Mouse (Mus musculus) thymus, postnatal 36 days (tissue): ENCODE measurements around the gene N4bp2.
"Not testable (repeated sequence)": the region's sequence is repeated elsewhere in the genome, so short reads cannot be mapped to it uniquely, and the experiment has no call there.

ENCODE experiments used
- DNase-seq, 2 experiments: peaks; one replicate each; pipeline ENCODE4 v3.0.0; 2022; ENCODE audit warnings: mixed read lengths in 2 of 2

The N4bp2 gene

DNA sequence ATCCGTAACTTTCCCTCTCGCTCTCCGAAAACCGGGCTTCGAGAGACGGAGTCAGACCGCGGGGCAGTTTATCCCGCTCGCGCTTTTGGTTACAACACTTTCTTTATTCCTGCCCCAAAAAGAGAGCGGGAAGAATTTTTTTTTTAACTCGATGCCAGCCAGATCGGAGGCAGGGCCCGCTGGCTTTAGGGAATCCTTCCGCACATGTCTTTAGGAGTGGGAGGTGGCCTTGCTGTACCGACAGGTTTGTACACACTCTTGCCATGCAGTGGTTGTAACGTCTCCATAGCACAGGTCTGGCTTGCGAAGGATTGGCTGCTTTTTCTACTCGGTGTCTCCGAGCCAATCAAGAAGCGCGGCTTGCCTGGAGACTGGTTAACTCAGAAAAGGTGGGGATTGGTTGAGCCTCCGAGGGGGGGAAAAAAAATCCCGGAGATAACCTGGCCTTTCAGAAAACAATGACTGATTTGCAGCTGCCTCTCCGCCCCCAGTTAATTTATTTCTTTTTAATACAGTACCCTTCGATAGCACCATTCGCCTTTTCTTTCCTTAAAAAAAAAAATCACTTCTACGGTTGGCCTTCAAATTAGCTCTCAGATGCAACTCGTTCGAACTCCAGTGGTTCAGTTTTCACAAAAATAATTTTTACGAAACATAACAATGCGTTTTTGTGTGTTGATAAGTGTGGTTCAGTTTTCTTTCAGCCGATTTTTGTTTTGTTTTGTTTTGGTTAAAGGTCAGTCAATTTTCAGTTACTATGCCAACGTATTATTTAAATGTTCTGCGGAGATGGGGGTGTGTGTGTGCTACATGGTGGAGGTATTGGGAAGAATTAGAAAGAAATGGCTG is 1.7 kb downstream of the N4bp2 start:
- peak; percentile 83 to 91 for DNase-seq

DNA sequence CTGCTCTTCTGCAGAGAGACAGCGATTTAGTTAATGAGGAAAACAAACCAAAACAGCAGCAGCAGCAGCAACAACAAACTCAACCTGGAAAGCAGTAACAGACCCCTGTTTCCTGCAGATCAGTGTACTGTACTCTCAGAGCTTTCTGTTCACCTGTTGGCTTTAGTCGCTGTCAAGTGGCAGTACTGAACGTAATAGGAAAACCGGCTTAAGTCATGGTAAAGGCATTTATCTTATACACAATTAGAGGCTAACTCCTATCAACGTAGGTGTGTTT is 2.3 kb downstream of the N4bp2 start:
- no peak for DNase-seq

DNA sequence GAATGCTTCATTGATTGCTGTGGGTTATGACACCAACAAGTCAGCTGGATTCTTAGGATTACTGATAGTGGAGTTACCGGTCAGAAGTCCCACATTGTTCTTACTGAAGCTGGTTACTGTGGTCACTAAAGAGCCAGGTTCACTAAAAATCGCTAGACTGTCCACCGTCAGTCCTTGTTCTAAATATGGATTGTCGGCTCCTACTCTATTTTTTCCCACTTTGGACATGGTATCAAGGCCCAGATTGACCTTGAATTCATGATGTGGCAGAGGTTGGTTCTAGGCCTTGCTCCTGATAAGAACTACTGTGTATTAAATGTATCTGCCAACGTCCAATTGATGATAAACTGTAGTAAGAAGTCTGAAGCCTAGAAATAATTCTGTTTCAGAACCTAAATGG is 4.7 kb downstream of the N4bp2 start:
- no peak for DNase-seq

DNA sequence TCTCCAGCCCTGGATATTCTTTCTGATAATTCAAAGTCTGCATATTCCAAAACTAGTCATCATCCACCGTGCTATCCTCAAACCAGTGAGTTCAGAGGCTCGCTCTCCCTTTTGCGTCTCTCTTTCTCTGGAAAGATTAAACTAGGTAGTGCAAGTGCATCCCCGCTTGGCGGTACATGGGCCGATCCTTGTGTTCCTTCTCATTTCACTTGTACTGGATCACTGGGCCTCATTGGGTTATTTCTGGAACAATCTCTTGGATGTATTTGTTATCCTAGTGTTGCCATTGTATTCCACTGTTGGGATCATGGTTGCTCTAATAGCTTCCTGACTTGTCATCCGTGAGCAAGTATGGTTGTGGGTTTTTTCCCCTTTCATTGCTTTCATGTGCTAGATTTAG is 6.7 kb downstream of the N4bp2 start:
- DNase-seq, result no peak

DNA sequence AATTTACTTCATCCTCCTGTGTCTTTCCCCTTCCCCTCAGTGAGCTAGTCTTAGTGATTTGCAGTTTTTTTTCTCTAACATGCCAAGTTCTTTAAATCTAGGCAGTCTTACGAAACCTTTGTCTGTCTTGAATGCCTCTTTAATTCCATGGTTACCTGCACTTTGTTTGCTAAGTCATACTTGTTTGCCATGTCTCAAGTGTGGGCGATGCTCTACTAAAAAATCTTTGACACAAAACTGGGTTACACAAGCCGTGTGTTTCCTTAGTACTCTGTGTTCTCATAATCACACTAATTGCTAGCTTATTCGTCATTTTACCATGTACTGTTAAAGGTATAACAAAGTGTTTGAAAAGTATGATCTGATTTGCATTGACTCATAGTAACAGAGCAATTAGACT is 7.2 kb downstream of the N4bp2 start:
- no peak for DNase-seq

DNA sequence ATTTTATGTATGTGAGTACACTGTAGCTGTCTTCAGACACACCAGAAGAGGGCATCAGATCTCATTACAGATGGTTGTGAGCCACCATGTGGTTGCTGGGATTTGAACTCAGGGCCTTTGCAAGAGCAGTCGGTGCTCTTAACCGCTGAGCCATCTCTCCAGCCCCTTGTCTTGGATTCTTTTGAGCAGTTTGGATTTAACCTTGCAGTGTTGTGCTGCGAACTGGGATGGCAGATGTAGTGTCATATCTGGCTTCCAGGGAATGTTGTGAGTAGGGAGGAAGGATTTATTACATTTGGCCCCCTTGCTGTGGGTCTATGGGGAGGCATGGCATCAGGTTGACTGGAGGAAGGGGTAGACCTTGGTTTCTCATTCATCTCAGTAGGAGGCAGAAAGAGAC is 10.6 kb downstream of the N4bp2 start:
- DNase-seq, result not testable (repeated sequence)

DNA sequence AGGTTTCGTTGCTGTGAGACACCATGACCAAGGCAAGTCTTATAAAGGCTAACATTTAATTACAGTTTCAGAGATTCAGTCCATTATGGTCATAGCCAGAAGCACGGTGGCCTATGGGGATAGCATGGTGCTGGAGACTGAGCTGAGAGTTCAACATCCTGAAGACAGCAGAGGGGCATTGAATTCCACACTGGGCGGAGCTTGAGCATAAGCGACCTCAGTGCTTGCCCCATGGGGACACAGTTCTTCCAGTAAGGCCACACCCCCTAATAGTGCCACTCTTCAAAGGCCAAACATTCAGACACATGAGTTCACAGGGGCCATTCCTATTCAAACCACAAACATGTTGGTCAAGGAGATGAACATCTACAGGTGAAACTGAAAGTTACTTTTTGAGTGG is 12.8 kb downstream of the N4bp2 start:
- DNase-seq, result no peak

DNA sequence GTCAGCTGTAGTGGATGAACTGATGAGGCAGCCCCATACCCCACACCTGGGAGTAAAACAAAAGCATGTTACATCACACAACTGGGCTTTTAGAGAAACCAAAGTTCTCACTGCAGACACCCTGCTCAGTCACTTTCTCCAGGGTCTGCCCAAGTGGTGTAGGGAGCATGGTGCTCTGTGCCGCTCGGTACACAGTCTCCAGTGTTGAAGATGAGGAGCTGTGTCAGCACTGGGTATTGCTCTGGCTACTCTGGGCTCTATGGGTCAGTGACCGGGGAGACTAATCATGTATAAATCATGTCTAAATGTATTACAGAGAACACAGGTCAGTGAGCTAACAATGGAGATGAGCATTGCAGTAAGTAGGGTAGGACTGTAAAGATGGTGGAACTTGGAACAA is 13.6 kb downstream of the N4bp2 start:
- DNase-seq, result no peak

DNA sequence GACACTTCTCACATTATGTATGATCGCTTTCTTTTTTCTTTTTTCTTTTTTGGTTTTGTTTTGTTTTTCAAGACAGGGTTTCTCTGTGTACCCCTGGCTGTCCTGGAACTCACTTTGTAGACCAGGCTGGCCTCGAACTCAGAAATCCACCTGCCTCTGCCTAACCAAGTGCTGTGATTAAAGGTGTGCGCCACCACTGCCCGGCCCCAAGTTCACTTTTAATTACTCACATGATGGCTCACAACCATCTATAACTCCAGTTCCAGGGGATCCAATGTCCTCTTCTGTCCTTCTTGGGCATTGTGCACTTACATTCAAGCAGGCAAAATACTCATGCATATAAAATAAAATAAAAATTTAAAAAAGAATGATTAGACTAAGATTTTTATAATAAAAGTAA is 15.7 kb downstream of the N4bp2 start:
- DNase-seq, result not testable (repeated sequence)

DNA sequence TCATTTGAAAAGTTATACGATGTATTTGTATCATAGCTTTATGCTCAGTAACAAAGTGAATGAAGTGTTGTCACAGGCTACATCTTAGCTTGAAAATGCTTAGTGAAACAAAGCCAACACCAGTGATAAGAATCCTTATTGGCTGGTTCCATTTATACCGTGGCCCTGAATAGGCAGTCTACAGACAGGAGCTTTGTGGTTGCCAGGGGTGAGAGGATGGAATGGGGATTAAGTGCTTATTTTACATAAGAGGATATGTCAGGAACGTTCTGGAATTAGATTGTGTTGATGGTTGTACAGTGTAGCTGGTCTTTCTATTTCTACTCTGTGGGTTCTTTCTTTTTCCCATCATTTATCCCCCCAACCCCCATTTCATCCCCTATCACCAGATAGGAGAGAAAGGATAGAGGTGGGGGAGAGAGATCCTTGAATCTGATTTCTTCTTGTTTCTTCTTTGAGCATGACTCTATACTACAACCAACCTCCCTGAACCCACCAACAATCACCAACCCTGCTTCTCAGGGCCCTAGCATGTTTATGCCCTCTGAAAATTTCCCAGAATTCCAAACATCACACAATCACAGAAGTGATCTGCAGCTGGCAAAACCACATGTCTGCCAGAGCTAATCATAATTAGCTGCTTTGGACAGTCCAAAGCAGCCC is 16.2 kb downstream of the N4bp2 start:
- DNase-seq, result no peak

DNA sequence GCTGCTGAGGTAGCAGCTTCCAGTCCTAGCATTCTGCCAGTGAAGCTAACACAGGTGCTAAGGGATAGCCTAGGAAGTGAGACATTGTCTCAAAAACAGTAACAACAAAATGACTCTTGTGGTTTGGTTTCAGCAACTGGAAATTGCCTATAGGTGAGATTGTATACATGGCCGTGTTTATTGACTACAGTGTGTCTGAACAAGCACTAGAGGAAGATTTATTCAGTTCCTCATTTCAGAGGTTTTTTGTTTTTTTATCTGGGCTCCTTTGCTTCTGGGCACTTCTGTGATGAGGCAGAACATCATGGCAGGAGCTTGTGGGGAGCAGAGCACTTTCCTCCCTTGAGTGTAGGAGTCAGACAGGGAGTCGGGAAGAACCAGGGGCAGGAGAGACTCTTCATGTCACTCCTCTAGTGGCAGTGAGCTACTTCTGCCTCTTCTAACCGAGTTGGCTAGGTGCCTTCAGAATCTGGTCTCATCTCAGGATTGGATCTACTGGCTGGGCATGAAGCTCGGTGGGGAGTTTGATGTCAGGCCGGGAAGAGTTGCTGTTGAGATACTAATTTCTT is 17.9 kb downstream of the N4bp2 start:
- no peak for DNase-seq

DNA sequence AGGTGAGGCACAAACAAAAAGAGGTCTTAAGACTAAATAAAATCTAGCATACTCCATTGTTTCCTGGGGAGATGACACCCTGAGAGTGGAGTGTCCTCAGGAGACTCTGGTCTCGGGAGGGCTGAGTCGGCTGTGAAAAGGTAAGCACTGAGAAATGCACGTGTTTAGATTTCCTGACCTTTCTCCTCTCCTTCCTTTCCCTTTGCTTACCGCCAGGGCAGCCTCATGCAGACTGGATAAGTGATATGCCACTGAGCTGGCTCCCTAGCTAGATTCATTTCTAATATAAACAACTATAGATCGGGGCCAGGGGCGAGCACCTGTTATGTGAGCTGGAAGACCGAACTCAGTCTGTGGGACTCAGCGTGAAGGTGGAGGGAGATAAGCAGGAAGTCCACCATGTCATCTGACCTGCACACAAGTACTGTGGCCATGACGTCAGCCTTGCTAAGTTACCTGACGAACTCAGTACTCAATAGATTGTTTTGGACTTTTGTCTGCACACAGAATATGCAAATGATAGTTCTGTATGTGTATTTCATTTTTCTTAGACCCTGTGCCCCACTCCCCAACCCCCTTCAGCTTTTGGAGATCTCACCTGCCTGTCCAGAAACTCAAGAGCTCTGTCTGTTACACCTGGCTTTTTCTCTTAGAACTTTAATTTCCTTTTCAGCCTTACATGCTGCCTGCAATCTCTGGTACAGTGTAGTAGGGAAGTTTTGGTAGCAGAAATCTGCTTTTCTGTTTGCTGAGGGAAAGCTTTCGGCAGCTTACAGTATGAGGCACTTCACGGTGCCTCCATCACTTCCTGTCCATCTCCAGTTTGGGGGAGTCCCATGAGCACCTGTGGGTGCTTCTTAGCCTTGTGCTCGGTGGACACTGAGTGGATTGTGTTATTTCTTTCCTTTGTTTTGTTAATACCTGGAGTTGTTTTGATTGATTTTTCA is 18.7 kb downstream of the N4bp2 start:
- no peak for DNase-seq

DNA sequence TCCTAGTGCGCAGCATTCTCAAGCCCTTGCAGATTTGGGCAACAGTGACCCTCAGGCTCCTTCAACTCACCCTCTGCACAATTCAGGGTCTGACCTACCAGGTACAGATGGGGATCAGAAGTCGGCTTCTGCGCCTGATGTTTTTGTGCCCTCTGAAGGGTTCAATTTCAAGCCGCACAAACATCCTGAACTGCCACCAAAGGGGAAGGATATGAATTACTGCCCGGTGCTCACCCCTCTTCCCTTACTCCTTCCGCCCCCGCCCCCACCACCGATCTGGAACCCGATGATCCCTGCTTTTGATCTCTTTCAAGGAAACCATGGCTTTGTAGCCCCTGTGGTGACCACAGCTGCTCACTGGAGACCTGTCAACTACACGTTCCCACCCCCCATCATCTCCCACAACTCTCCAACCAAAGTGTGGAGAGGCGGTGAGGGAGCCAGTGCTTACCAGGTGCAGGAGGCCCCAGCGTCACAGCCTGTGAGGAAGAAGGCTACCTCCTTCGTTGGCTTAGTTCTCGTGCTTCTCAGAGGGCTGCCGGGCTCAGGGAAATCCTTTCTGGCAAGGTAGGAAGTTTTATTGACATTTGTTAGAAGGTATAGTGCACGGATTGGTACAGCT is 27.4 kb downstream of the N4bp2 start:
- DNase-seq, result peak; percentile 58 to 73

DNA sequence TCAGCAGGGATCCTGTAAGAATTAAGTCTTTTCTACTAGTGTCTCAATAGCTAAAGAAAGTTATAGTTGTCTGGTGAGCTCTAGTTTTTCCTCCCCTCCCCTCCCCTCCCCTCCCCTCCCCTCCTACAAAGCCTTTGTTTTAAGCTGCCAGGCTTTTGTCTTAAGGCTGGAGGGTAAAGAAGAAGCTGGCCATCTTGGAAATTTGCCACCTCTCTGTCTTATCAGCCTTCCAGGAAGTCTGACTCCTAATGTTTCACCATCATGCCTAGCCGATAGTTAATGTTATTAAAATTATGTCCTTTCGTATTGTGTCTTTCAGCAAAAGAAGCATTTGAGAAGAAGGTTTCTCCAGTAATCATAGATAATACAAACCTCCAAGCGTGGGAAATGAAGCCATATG is 30.9 kb downstream of the N4bp2 start:
- DNase-seq, result no peak

DNA sequence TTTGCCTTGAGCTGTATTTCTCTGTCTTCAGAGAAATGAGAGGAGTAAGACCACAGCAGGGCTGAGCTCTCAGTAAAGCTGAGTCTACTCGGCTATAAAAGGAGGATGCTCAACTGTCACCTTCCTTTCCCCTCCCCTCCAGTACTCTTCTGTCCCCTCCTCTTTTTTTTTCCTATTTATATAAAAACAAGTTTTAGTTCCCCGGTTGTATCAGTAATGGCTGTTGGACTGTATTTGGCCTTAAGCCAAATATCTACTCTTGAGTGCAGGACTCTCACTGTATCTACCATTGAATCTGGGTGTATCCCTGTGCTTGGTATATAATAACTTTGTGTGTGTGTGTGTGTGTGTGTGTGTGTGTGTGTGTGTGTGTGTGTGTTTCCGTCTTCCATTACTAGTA is 31.4 kb downstream of the N4bp2 start:
- no peak for DNase-seq

DNA sequence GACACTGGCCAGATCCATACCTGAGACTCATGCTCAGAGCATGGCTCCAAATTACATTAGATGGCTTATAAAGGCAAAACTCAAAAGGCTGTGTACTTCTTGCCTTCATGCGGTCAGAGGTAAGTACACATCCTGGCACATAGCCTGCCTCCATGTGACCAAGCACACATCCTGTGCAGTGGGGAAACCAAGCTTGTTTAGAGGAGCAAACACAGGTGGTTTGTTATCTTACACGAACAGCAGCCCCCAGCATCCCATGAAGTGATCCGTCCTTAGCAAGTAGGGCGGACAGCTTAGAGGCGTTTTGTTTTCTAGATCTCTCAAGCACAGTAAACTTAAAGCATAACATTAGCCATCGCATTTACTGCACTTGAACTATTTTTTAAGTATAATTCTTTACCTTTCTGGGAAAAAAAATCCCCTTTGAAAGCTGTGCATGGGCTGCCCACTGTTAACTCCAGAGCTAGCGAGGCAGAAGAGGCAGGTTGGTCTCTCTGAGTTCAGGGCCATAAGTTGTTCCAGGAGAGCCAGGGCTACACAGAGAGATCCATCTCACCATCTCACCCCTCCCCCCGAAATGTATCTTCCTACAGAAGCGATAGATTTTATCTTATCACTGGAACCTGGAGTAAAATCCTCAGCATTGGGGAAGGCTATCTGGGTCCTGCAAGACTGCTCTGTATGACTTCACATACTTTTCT is 32.1 kb downstream of the N4bp2 start:
- peak; percentile 58 to 79 for DNase-seq

DNA sequence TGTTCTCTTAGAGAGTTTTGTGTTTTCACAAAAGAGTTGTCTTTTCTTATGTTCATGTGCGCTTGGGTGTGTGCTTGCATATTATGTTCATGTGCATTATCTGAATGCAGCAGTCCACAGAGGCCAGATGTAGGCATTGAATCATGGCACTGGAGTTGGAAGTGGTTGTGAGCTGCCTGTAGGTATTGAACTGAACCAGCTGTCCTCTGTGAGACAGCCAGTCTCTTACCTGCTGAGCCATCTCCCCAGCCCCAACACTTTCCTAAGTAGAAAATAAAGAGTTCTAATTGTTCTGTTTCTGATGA is 32.6 kb downstream of the N4bp2 start:
- peak in 1 of 2 experiments; percentile 12 for DNase-seq

DNA sequence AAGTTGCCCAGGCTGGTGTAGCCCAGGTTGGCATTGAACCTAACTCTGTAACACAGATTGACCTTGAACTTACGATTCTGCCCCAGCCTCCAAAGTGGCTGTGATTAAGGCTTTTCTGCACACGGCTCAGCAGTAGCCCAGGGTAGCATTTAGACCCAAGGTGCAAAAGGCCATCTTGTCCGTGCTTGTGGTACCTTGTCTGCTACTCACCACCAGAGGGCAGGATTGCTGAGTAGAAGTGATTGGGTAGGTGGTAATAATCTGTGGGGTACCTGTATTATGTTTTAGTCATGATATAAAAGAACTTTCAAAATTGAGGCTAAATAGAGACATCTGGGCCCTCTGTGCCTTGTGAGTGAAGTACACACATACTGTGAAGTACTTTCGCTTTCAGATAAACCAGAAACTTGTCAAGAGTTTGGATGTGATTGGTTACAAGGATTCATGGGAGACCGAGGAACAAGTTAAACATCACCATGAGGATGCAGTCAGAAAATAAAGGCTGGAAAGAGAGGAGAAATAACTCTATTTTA is 60.3 kb downstream of the N4bp2 start:
- DNase-seq, result peak; percentile 62 to 70

DNA sequence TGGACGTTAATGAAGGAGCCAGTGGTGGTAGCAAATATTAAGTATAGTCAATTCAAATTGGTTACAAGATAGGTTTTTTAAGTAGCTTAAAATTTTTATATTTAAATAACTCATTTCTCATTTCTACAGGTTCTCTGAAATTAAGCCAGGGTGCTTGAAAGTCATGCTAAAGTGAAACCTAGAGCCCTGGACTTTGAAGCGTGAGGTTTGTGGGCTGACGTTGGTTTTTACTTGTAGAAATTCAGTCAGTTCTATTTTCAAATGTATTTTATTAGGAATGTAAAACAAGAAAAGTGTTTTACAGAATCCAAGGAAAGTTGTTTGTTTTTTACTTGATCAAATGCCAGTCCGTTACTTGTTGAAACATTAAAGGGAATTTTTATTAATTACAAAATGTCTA is 63.2 kb downstream of the N4bp2 start:
- no peak for DNase-seq

DNA sequence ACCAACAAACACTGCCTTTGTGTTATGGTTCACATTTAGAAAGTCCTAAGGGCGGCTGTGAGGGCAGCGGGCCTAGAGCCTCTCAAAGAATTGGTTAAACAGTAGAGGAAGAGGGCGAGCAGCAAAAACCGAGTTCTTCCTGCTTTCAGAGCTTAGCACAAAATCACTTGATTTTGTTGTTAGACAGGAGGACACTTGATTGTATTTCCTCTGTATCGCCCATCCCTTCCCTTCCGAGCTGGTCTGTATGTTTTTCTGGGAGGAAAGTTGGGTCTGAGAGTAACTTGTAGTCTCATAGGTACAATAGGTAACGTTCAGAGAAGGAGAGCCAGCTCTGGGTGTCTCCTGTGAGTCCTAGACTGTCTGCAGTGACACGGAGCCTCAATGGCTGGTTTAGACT is 63.8 kb downstream of the N4bp2 start:
- DNase-seq, result peak in 1 of 2 experiments; percentile 28

DNA sequence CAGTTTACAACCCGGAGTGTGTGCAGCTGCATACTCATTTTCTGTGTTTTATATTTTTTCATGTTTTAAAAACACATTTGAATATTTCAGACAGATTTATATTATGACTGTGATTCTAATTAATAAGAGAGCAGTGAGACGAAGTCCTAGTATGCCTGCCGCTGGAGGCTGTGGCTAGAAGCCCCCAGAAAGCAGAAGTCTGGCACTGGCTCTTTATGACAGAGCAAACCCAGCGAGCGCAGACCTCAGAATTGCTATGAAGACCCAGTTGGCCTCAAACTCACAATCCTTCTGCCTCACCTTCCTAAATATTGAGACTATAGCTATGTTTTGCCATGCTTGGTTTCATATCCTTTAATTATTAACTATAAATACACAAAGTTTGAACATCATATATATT is 64.9 kb downstream of the N4bp2 start:
- DNase-seq, result no peak

DNA sequence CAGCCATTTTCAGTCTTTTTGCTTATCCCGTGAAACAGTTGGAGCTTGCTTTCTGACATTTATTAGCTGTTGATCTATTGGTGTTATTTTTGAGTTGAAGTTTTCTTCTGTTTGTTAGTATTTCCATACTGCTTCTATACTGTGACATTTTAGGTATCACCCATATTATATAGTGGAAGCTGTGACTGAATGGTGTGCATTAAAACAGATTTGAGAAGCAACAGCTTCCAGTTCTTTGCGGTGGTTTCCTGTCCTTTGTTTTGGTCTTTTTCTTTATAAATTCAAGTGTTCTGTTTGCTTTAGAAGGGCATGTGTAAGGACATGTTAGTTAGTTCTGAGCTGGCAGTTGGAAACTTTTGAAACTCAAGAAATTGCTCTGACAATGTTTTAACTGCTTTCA is 65.7 kb downstream of the N4bp2 start:
- DNase-seq, result no peak
